Mouse (Mus musculus) lung, embryonic 14.5 days (tissue): ENCODE measurements around the gene Gm3642. TPM values are rescaled to one million over a fixed set of nuclear protein-coding genes. Genes with fewer than 3 reads are reported as not detected.
"Not testable (repeated sequence)": the region's sequence is repeated elsewhere in the genome, so short reads cannot be mapped to it uniquely, and the experiment has no call there.

Source experiments
- ATAC-seq: fragments of 200-750 bp; cut with Nextera tagmentation; 2 replicates; pipeline ENCODE4 v1.8.0; 2017; ENCODE audit warnings: mild to moderate bottlenecking, moderate TSS enrichment, moderate library complexity; ENCODE audit not compliant: insufficient read depth
- DNase-seq: peaks from one replicate; pipeline ENCODE4 v3.0.0-alpha.2; 2015
- H3K27ac ChIP-seq: fragments of 300-500 bp; sonication (generic); 2 replicates; pipeline ENCODE4 v1.5.1; 2014; ENCODE audit warnings: low read depth, mild to moderate bottlenecking, moderate library complexity
- H3K27me3 ChIP-seq: fragments of 300-500 bp; sonication (generic); 2 replicates; pipeline ENCODE4 v1.6.1; 2014; ENCODE audit warnings: low read length, control low read depth; ENCODE audit not compliant: insufficient read depth
- H3K36me3 ChIP-seq: fragments of 300-500 bp; sonication (generic); 2 replicates; pipeline ENCODE4 v1.6.1; 2014; ENCODE audit warnings: control low read depth; ENCODE audit not compliant: insufficient read depth
- H3K4me1 ChIP-seq: fragments of 300-500 bp; sonication (generic); 2 replicates; pipeline ENCODE4 v1.6.1; 2014; ENCODE audit warnings: antibody characterized with exemption, control low read depth; ENCODE audit not compliant: insufficient read depth
- H3K4me2 ChIP-seq: fragments of 300-500 bp; sonication (generic); 2 replicates; pipeline ENCODE4 v1.6.1; 2014; ENCODE audit warnings: mild to moderate bottlenecking
- H3K4me3 ChIP-seq: fragments of 300-500 bp; sonication (generic); 2 replicates; pipeline ENCODE4 v1.5.1; 2014; ENCODE audit warnings: low read depth, low read length
- H3K9ac ChIP-seq: fragments of 300-500 bp; sonication (generic); 2 replicates; pipeline ENCODE4 v1.6.1; 2014
- H3K9me3 ChIP-seq: fragments of 300-500 bp; sonication (generic); 2 replicates; pipeline ENCODE4 v1.6.1; 2016; ENCODE audit warnings: low read depth, low read length, control low read depth
- WGBS: fragments of 180-500 bp; shearing (Covaris S2); extraction: QIAGEN DNeasy Blood & Tissue Kit; methylation state at CpG from one replicate; pipeline ENCODE4 v1.1.7; 2014; 5-methylcytosine and 5-hydroxymethylcytosine counted together
- polyA plus RNA-seq: library from polyadenylated mRNA; unstranded; fragments of >200 nt; fragmentation: Nextera tagmentation; extraction: Ambion mirVana; gene quantifications from 2 replicates; pipeline ENCODE4 v1.2.1, GENCODE M21; 2014

Gene Gm3642
- not detected in 2 replicates for polyA plus RNA-seq

GRCm38 (mm10) chr14:6840211-6840610 lies at the start of gene Gm3642:
TSS of gene Gm3642 (minus strand) at chr14:6840311.
- H3K9me3 ChIP-seq, H3K36me3 ChIP-seq, H3K4me3 ChIP-seq, ATAC-seq, H3K27me3 ChIP-seq, H3K4me1 ChIP-seq, H3K4me2 ChIP-seq, H3K27ac ChIP-seq, DNase-seq, H3K9ac ChIP-seq: not testable (repeated sequence)
- WGBS: no CpG with 5 or more reads among the region's 3 CpGs

- peak; percentile 13 for DNase-seq
- WGBS: under 1% methylated on average over 22 of the region's 43 CpGs
Measured at GRCm38 (mm10) chr14:6889521-6890012, 49.5 kb upstream of the Gm3642 start, which contains the start of gene Gm3667. TSS of gene Gm3667 (minus strand) at chr14:6889962.

GRCm38 (mm10) chr14:6888811-6889210 lies 48.7 kb upstream of the Gm3642 start:
- H3K9ac ChIP-seq, H3K4me2 ChIP-seq, H3K4me3 ChIP-seq, H3K4me1 ChIP-seq, DNase-seq, H3K27ac ChIP-seq, H3K9me3 ChIP-seq, H3K36me3 ChIP-seq, ATAC-seq, H3K27me3 ChIP-seq: not testable (repeated sequence)
- WGBS: 14% methylated on average over 4 of the region's 5 CpGs

More at GRCm38 (mm10) chr14:6889521-6890012, 49.5 kb upstream of the Gm3642 start, which contains the start of gene Gm3667:
- not testable (repeated sequence) for H3K27ac ChIP-seq, H3K9me3 ChIP-seq, H3K27me3 ChIP-seq, H3K36me3 ChIP-seq, H3K4me1 ChIP-seq, ATAC-seq
- Histone ChIP-seq H3K4me3 (peak within 1 kb of the TSS; percentile 29), H3K9ac (0 out of 2 replicates have a peak within 1 kb of the TSS, but pooled peaks have one; percentile 13), H3K4me2 (peak within 1 kb of the TSS; percentile 57)

- WGBS: 93% methylated on average over 3 of the region's 3 CpGs
- ATAC-seq: not testable (repeated sequence)
Measured at GRCm38 (mm10) chr14:6823297-6823696, 16.8 kb downstream of the Gm3642 start.

More at GRCm38 (mm10) chr14:6823297-6823696, 16.8 kb downstream of the Gm3642 start:
- not testable (repeated sequence) for H3K4me2 ChIP-seq, H3K36me3 ChIP-seq, H3K4me3 ChIP-seq, H3K27me3 ChIP-seq, H3K4me1 ChIP-seq, H3K9me3 ChIP-seq, DNase-seq, H3K27ac ChIP-seq, H3K9ac ChIP-seq

Other genes with a start within 250 kb of the Gm3642 start
- gene Gm3629, start 249.7 kb downstream of the Gm3642 start, polyA plus RNA-seq: 0.37 TPM in 1 of 2 replicates, not detected in the other
- gene Gm3460, start 217.9 kb downstream of the Gm3642 start, polyA plus RNA-seq: not detected in 2 replicates
- gene Gm10251, start 156.1 kb downstream of the Gm3642 start, polyA plus RNA-seq: not detected in 2 replicates
- not detected in 2 replicates for gene Gm8050, start 120.1 kb downstream of the Gm3642 start, polyA plus RNA-seq
- 5.7 and 6.1 TPM in 2 replicates for gene Gm3636, start 98.0 kb downstream of the Gm3642 start, polyA plus RNA-seq
- not detected in 2 replicates for gene Gm8362, start 65.9 kb downstream of the Gm3642 start, polyA plus RNA-seq
- 0.88 and 1.0 TPM in 2 replicates for gene Gm3667, start 49.7 kb upstream of the Gm3642 start, polyA plus RNA-seq
- not detected in 2 replicates for gene Gm6356, start 133.5 kb upstream of the Gm3642 start, polyA plus RNA-seq
- 0.66 and 0.93 TPM in 2 replicates for gene Gm10406, start 187.1 kb upstream of the Gm3642 start, polyA plus RNA-seq
- not detected in 2 replicates for gene Gm3685, start 204.7 kb upstream of the Gm3642 start, polyA plus RNA-seq